Mouse (Mus musculus): Measurements from ENCODE around the gene Daw1. TPM values are rescaled to one million over a fixed set of nuclear protein-coding genes. Genes with fewer than 3 reads are reported as not detected.

Daw1 gene
- polyA plus RNA-seq, 1 experiment from 2014 or later, result 0.83 TPM

DNA sequence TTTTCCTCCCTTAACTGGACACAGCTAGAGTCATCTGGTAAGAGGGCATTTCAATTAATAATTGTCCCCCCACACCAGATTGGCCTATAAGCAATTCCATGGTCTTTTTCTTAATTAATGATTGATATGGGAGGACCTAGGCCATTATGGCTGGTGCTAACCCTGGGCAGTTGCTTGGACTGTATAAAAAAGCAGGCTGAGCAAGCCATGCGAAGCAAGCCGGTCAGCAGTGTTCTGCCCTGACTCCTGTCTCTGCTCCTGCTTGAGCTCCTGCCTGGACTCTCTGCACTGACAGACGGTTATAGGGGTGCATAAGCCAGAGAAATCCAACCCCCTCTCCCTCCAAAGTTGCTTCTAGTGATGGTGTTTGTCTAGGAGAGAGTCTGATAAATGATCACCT is 2.1 kb downstream of the Daw1 start:
- Histone ChIP-seq H3K9me3 (ENCODE audit: control insufficient read depth, low read length) (no peaks in the 10 kb centered on the region), H3K36me3 (ENCODE audit: control insufficient read depth, insufficient read depth, low read length) (no peaks in the 10 kb centered on the region), H3K9ac (ENCODE audit: low read depth, low read length) (no peak overlapping the region), H3K4me3 (ENCODE audit: low read depth, low read length) (no peak overlapping the region), H3K27me3 (ENCODE audit: control insufficient read depth, insufficient read depth, low read length) (no peaks in the 10 kb centered on the region), H3K4me1 (replicated peaks; ENCODE audit: control insufficient read depth, insufficient read depth, low read length) (no peaks in the 10 kb centered on the region), H3K4me2 (replicated peaks; ENCODE audit: low read depth, low read length) (no peak overlapping the region), H3K27ac (ENCODE audit: low read depth, low read length) (no peak overlapping the region)
- ATAC-seq (ENCODE audit: low FRiP score) (no peak), DNase-seq (ENCODE audit: low spot score) (no peak)
- 74% methylated on average over 3 of the region's 3 CpGs for WGBS

GRCm38 (mm10) chr1:83164027-83164426 is 4.5 kb downstream of the Daw1 start:
- no peaks in the 10 kb centered on the region for H3K36me3 ChIP-seq (ENCODE audit: control insufficient read depth, insufficient read depth, low read length)
- no peaks in the 10 kb centered on the region for H3K4me1 ChIP-seq (replicated peaks; ENCODE audit: control insufficient read depth, insufficient read depth, low read length)
- H3K9me3 ChIP-seq (ENCODE audit: control insufficient read depth, low read length), result no peaks in the 10 kb centered on the region
- no peak overlapping the region for H3K4me2 ChIP-seq (replicated peaks; ENCODE audit: low read depth, low read length)
- no peak overlapping the region for H3K4me3 ChIP-seq (ENCODE audit: low read depth, low read length)
- H3K9ac ChIP-seq (ENCODE audit: low read depth, low read length), result no peak overlapping the region
- 78% methylated on average over 3 of the region's 3 CpGs for WGBS
- no peak for DNase-seq (ENCODE audit: low spot score)
- H3K27me3 ChIP-seq (ENCODE audit: control insufficient read depth, insufficient read depth, low read length), result no peaks in the 10 kb centered on the region
- no peak overlapping the region for H3K27ac ChIP-seq (ENCODE audit: low read depth, low read length)
- ATAC-seq (ENCODE audit: low FRiP score), result no peak

DNA sequence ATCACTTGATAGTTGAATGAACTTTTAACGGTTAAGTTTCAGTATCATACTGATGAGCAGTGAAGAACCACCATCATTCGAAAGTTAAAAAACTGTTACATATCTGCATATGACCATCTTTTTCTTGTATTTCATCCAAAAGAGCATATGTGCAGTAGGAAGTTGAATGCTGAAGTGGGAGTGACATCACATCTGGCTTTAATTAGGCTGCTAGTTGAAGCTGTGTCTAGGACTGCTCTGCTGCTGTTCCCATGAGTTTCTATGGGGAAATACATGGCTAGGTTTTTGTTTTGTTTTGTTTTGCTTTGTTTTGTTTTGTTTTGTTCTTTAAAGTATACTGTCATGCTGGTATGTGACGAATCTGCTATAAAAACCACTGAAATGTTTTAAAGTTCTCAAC is 9.6 kb downstream of the Daw1 start:
- H3K4me2 ChIP-seq (replicated peaks; ENCODE audit: low read depth, low read length), result no peak overlapping the region
- no peaks in the 10 kb centered on the region for H3K9me3 ChIP-seq (ENCODE audit: control insufficient read depth, low read length)
- DNase-seq (ENCODE audit: low spot score), result peak; percentile 24
- no peaks in the 10 kb centered on the region for H3K27me3 ChIP-seq (ENCODE audit: control insufficient read depth, insufficient read depth, low read length)
- ATAC-seq (ENCODE audit: low FRiP score), result no peak
- no peak overlapping the region for H3K27ac ChIP-seq (ENCODE audit: low read depth, low read length)
- no peak overlapping the region for H3K4me3 ChIP-seq (ENCODE audit: low read depth, low read length)
- no peaks in the 10 kb centered on the region for H3K36me3 ChIP-seq (ENCODE audit: control insufficient read depth, insufficient read depth, low read length)
- H3K9ac ChIP-seq (ENCODE audit: low read depth, low read length), result no peak overlapping the region
- H3K4me1 ChIP-seq (replicated peaks; ENCODE audit: control insufficient read depth, insufficient read depth, low read length), result no peaks in the 10 kb centered on the region
- WGBS, result 85% methylated on average over 3 of the region's 3 CpGs

DNA sequence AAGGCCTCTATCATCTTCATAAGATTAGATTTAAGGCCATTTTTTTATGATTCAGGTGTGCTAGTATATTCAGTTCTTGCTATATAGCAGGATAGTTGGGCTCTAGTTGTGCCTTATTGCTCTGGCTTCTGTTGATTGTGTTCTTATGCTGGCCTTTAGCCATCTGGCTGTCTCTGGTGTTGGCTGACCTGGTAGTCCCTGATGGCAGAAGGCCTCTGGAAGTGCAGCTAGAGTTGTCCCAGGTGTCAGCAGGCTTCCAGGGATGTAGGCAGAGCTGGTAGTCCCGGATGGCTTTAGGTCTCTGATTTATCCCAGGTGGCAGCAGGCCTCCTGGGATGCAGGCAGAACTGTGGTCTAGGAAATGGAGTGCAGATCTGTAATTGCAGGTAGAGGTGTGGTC is 16.4 kb downstream of the Daw1 start:
- WGBS, result 72% methylated on average over 1 of the region's 1 CpGs
- Histone ChIP-seq H3K9ac (ENCODE audit: low read depth, low read length) (no peak overlapping the region), H3K9me3 (ENCODE audit: control insufficient read depth, low read length) (no peaks in the 10 kb centered on the region), H3K36me3 (ENCODE audit: control insufficient read depth, insufficient read depth, low read length) (no peaks in the 10 kb centered on the region), H3K27me3 (ENCODE audit: control insufficient read depth, insufficient read depth, low read length) (no peaks in the 10 kb centered on the region), H3K4me1 (replicated peaks; ENCODE audit: control insufficient read depth, insufficient read depth, low read length) (no peaks in the 10 kb centered on the region), H3K4me3 (ENCODE audit: low read depth, low read length) (no peak overlapping the region), H3K27ac (ENCODE audit: low read depth, low read length) (no peak overlapping the region), H3K4me2 (replicated peaks; ENCODE audit: low read depth, low read length) (no peak overlapping the region)
- DNase-seq (ENCODE audit: low spot score) (no peak), ATAC-seq (ENCODE audit: low FRiP score) (no peak)

GRCm38 (mm10) chr1:83179531-83179930 is 20.0 kb downstream of the Daw1 start:
- Histone ChIP-seq H3K9me3 (ENCODE audit: control insufficient read depth, low read length) (no peaks in the 10 kb centered on the region), H3K27ac (ENCODE audit: low read depth, low read length) (no peak overlapping the region), H3K4me3 (ENCODE audit: low read depth, low read length) (no peak overlapping the region), H3K4me2 (replicated peaks; ENCODE audit: low read depth, low read length) (no peak overlapping the region), H3K27me3 (ENCODE audit: control insufficient read depth, insufficient read depth, low read length) (no peaks in the 10 kb centered on the region), H3K4me1 (replicated peaks; ENCODE audit: control insufficient read depth, insufficient read depth, low read length) (no peaks in the 10 kb centered on the region), H3K9ac (ENCODE audit: low read depth, low read length) (no peak overlapping the region), H3K36me3 (ENCODE audit: control insufficient read depth, insufficient read depth, low read length) (no peaks in the 10 kb centered on the region)
- ATAC-seq (ENCODE audit: low FRiP score) (no peak), DNase-seq (ENCODE audit: low spot score) (no peak)
- WGBS, result 90% methylated on average over 7 of the region's 7 CpGs

DNA sequence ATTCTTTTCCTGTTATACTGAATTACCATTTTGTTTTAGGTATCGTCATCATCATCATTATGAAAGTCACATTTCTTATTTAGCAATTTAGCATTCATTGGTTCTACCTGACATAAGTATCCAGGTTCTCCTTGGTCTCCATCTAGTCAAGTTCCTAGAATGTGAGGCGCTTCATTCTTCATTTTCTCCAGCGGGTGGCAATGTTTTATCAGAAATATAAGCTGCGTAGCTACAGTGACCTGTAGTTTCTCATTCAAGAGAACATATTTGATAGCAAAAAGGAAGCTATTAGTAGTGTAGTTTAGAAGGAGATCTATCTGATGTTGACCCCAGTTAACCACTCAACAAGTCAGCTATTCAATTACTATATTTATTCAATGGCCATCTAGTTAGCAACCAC is 21.9 kb downstream of the Daw1 start:
- no peak overlapping the region for H3K4me2 ChIP-seq (replicated peaks; ENCODE audit: low read depth, low read length)
- DNase-seq (ENCODE audit: low spot score) (peak; percentile 34), ATAC-seq (ENCODE audit: low FRiP score) (no peak)
- no peak overlapping the region for H3K27ac ChIP-seq (ENCODE audit: low read depth, low read length)
- H3K9me3 ChIP-seq (ENCODE audit: control insufficient read depth, low read length), result no peaks in the 10 kb centered on the region
- WGBS, result 74% methylated on average over 4 of the region's 4 CpGs
- H3K27me3 ChIP-seq (ENCODE audit: control insufficient read depth, insufficient read depth, low read length), result no peaks in the 10 kb centered on the region
- H3K36me3 ChIP-seq (ENCODE audit: control insufficient read depth, insufficient read depth, low read length), result no peaks in the 10 kb centered on the region
- H3K9ac ChIP-seq (ENCODE audit: low read depth, low read length), result no peak overlapping the region
- no peaks in the 10 kb centered on the region for H3K4me1 ChIP-seq (replicated peaks; ENCODE audit: control insufficient read depth, insufficient read depth, low read length)
- no peak overlapping the region for H3K4me3 ChIP-seq (ENCODE audit: low read depth, low read length)

DNA sequence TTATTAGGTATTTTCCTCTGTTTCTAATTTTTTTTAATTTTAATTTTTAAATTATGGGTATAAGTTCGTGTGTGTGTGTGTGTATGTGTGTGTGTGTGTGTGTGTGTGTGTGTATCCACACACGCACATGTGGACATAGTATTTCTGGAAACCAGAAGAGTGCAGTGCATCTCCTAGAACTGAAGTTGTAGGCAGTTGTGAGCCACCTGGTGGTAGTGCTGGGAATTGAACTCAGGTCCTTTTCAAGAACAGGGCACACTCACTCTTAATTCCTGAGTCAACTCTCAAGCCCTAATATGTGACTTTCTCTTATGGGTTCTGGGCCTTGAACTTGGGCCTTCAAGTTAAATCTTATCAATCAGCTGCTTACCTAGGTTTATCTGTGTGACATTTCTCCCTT is 27.6 kb downstream of the Daw1 start:
- no peaks in the 10 kb centered on the region for H3K27me3 ChIP-seq (ENCODE audit: control insufficient read depth, insufficient read depth, low read length)
- ATAC-seq (ENCODE audit: low FRiP score), result no peak
- H3K27ac ChIP-seq (ENCODE audit: low read depth, low read length), result no peak overlapping the region
- WGBS, result 58% methylated on average over 2 of the region's 2 CpGs
- H3K4me1 ChIP-seq (replicated peaks; ENCODE audit: control insufficient read depth, insufficient read depth, low read length), result no peaks in the 10 kb centered on the region
- H3K4me2 ChIP-seq (replicated peaks; ENCODE audit: low read depth, low read length), result no peak overlapping the region
- DNase-seq (ENCODE audit: low spot score), result peak; percentile 64
- no peaks in the 10 kb centered on the region for H3K9me3 ChIP-seq (ENCODE audit: control insufficient read depth, low read length)
- no peak overlapping the region for H3K4me3 ChIP-seq (ENCODE audit: low read depth, low read length)
- H3K36me3 ChIP-seq (ENCODE audit: control insufficient read depth, insufficient read depth, low read length), result no peaks in the 10 kb centered on the region
- no peak overlapping the region for H3K9ac ChIP-seq (ENCODE audit: low read depth, low read length)

DNA sequence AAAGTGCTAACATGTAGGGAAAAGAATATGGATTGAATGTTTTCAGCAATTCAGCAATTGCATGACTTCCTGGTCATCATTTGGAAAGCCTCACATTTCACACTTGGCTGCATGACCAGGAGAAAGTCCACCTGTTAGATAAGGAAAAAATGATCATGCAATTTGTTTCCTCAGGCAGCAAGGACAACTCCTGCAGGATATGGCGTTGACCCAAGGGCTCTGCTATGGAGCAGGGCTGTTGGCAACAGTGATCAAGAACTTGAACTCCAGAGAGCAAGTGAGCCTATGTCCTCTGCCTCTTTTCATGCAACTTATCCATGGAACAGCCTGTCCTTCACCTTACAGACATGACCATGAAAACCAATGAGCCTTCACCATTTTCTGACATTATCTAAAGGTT is 50.4 kb downstream of the Daw1 start:
- Histone ChIP-seq H3K27ac (ENCODE audit: low read depth, low read length) (no peak overlapping the region), H3K4me3 (ENCODE audit: low read depth, low read length) (no peak overlapping the region), H3K36me3 (ENCODE audit: control insufficient read depth, insufficient read depth, low read length) (no peaks in the 10 kb centered on the region), H3K4me2 (replicated peaks; ENCODE audit: low read depth, low read length) (no peak overlapping the region), H3K9ac (ENCODE audit: low read depth, low read length) (no peak overlapping the region), H3K9me3 (ENCODE audit: control insufficient read depth, low read length) (no peaks in the 10 kb centered on the region), H3K4me1 (replicated peaks; ENCODE audit: control insufficient read depth, insufficient read depth, low read length) (no peaks in the 10 kb centered on the region), H3K27me3 (ENCODE audit: control insufficient read depth, insufficient read depth, low read length) (no peaks in the 10 kb centered on the region)
- WGBS, result 69% methylated on average over 1 of the region's 1 CpGs
- no peak for ATAC-seq (ENCODE audit: low FRiP score)
- DNase-seq (ENCODE audit: low spot score), result no peak

DNA sequence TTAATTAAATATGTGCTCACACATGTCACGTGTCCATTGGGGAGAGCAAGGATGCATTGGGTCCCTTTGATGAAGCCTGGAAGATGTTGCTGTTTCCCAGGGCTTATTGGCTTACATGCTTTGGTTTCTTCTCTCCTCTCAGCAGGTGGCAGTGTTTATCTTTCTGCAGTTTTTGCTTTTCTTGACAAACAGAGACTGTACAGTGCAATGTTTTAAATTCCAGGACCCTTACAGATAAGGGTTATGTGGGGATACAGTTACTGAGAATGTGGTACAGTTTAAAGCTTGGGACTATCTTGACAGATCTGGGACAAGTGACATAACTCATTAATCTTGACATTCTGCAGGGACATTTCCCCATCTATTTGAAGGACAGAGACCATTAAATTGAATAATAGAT is 58.7 kb downstream of the Daw1 start:
- Histone ChIP-seq H3K4me3 (ENCODE audit: low read depth, low read length) (no peak overlapping the region), H3K9ac (ENCODE audit: low read depth, low read length) (no peak overlapping the region), H3K27ac (ENCODE audit: low read depth, low read length) (no peak overlapping the region), H3K9me3 (ENCODE audit: control insufficient read depth, low read length) (no peaks in the 10 kb centered on the region), H3K4me1 (replicated peaks; ENCODE audit: control insufficient read depth, insufficient read depth, low read length) (no peaks in the 10 kb centered on the region), H3K4me2 (replicated peaks; ENCODE audit: low read depth, low read length) (no peak overlapping the region), H3K36me3 (ENCODE audit: control insufficient read depth, insufficient read depth, low read length) (no peaks in the 10 kb centered on the region), H3K27me3 (ENCODE audit: control insufficient read depth, insufficient read depth, low read length) (no peaks in the 10 kb centered on the region)
- 48% methylated on average over 1 of the region's 1 CpGs for WGBS
- DNase-seq (ENCODE audit: low spot score) (peak; percentile 14), ATAC-seq (ENCODE audit: low FRiP score) (no peak)
